Mouse (Mus musculus): ENCODE measurements at regions not wholly inside any gene's neighbourhood (a gene's known extent, or its start where the extent isn't known, plus 50 kb on each side); places are given as distances from the start of the nearest gene placed in this dataset.

DNA sequence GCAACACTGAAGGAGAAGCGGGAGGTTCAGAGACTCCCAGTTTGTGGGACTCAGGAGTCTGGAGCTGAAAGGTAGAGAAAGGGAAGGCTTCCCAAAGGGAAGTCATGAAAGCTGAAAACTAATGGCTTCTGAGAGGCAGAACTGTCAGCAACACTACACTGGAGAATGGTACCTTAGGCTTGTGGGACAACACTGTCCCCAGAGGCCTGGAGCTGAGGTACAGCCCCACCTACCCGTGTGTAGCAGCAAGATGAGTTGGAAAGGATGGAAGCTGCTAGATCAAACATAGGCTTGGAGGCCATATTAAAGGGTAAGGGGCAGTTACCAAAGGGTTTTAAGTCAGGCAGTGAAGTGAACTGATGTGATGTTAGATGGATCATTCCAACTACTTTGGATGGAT is 219.9 kb upstream of the Ccdc122 start:
- TF ChIP-seq POLR2A (IDR thresholded peaks at IDR 0.05; ENCODE audit: borderline replicate concordance, low read depth, low read length) (no peak), CTCF (IDR thresholded peaks at IDR 0.05; ENCODE audit: low read depth, low read length) (no peak)

Data from bone marrow macrophage, adult 2 months (primary cell).